Mouse (Mus musculus) midbrain, embryonic 16.5 days (tissue): ENCODE results near the gene Hist2h3b. TPM values are rescaled to one million over a fixed set of nuclear protein-coding genes. Genes with fewer than 3 reads are reported as not detected.
A peak's percentile ranks its signal among the peaks of the same experiment; 100 is the strongest.
"Not testable (repeated sequence)": the region's sequence is repeated elsewhere in the genome, so short reads cannot be mapped to it uniquely, and the experiment has no call there.

Source experiments
- ATAC-seq: fragments of 200-750 bp; cut with Nextera tagmentation; 2 replicates; pipeline ENCODE4 v1.8.0; 2017; ENCODE audit warnings: moderate TSS enrichment
- H3K27ac ChIP-seq: fragments of 300-500 bp; sonication (generic); 2 replicates; pipeline ENCODE4 v1.5.1; 2014; ENCODE audit warnings: mild to moderate bottlenecking, low read length, mixed read lengths
- H3K27me3 ChIP-seq: fragments of 300-500 bp; sonication (generic); 2 replicates; pipeline ENCODE4 v1.6.1; 2014; ENCODE audit warnings: low read depth, low read length, mixed read lengths; ENCODE audit not compliant: control insufficient read depth, insufficient read depth
- H3K36me3 ChIP-seq: fragments of 300-500 bp; sonication (generic); 2 replicates; pipeline ENCODE4 v1.6.1; 2014; ENCODE audit warnings: mild to moderate bottlenecking, low read length, moderate library complexity, mixed read lengths; ENCODE audit not compliant: control insufficient read depth, insufficient read depth
- H3K4me1 ChIP-seq: fragments of 300-500 bp; sonication (generic); 2 replicates; pipeline ENCODE4 v1.6.1; 2014; ENCODE audit warnings: mild to moderate bottlenecking, low read length, mixed read lengths; ENCODE audit not compliant: control insufficient read depth, insufficient read depth
- H3K4me2 ChIP-seq: fragments of 300-500 bp; sonication (generic); 2 replicates; pipeline ENCODE4 v1.6.1; 2014; ENCODE audit warnings: mild to moderate bottlenecking, low read length, mixed read lengths
- H3K4me3 ChIP-seq: fragments of 300-500 bp; sonication (generic); 2 replicates; pipeline ENCODE4 v1.5.1; 2014; ENCODE audit warnings: low read depth, mild to moderate bottlenecking, low read length, moderate library complexity, mixed read lengths
- H3K9ac ChIP-seq: fragments of 300-500 bp; sonication (generic); 2 replicates; pipeline ENCODE4 v1.6.1; 2014; ENCODE audit warnings: low read depth, low read length, mixed read lengths
- H3K9me3 ChIP-seq: fragments of 300-500 bp; sonication (generic); replicated peaks from 2 replicates; pipeline ENCODE4 v1.6.1; 2014; ENCODE audit warnings: mild to moderate bottlenecking, low read length, mixed read lengths; ENCODE audit not compliant: control insufficient read depth, poor library complexity, severe bottlenecking
- WGBS: fragments of 180-500 bp; shearing (Covaris S2); extraction: QIAGEN DNeasy Blood & Tissue Kit; methylation state at CpG from one replicate; pipeline ENCODE4 v1.1.7; 2014; 5-methylcytosine and 5-hydroxymethylcytosine counted together
- polyA plus RNA-seq: library from polyadenylated mRNA; unstranded; fragments of >200 nt; fragmentation: Nextera tagmentation; extraction: Ambion mirVana; gene quantifications from 2 replicates; pipeline ENCODE4 v1.2.1, GENCODE M21; 2015

The Hist2h3b gene
- 5.9 and 7.6 TPM in 2 replicates for polyA plus RNA-seq

GRCm38 (mm10) chr3:96268051-96268775 is at the start of gene Hist2h3b:
Hist2h3b (plus strand) TSS chr3:96268654.
- no peaks in the 10 kb centered on the region for H3K27me3 ChIP-seq
- H3K27ac ChIP-seq, result peak within 1 kb of the TSS; percentile 95
- H3K9ac ChIP-seq, result peak within 1 kb of the TSS; percentile 62
- peak within 1 kb of the TSS; percentile 93 for H3K4me2 ChIP-seq
- WGBS, result 24% methylated on average over 28 of the region's 30 CpGs
- peak within 1 kb of the TSS; percentile 59 for H3K4me3 ChIP-seq
- peak; percentile 56 for ATAC-seq
- no peaks in the 10 kb centered on the region for H3K9me3 ChIP-seq
- no peaks in the 10 kb centered on the region for H3K36me3 ChIP-seq
- H3K4me1 ChIP-seq, result peaks cover 12% of the 10 kb centered on the region; the same call in 1 of the 2 replicates

GRCm38 (mm10) chr3:96219191-96219641 is 49.2 kb upstream of the Hist2h3b start:
- Histone ChIP-seq H3K9ac (peak overlapping the region; percentile 61), H3K36me3 (no peaks in the 10 kb centered on the region), H3K27ac (peak overlapping the region; percentile 98), H3K27me3 (no peaks in the 10 kb centered on the region; the same call in 1 of the 2 replicates), H3K4me2 (peak overlapping the region; percentile 65), H3K4me1 (peaks cover 24% of the 10 kb centered on the region), H3K9me3 (no peaks in the 10 kb centered on the region), H3K4me3 (peak overlapping the region; percentile 67)
- WGBS, result 0% methylated on average over 12 of the region's 12 CpGs
- ATAC-seq, result peak; percentile 52

- Histone ChIP-seq H3K9ac (peak within 1 kb of the TSS; percentile 78), H3K4me3 (peak within 1 kb of the TSS; percentile 67), H3K27me3 (no peaks in the 10 kb centered on the region; the same call in 1 of the 2 replicates), H3K4me1 (peaks cover 25% of the 10 kb centered on the region), H3K36me3 (no peaks in the 10 kb centered on the region), H3K27ac (peak within 1 kb of the TSS; percentile 98), H3K9me3 (no peaks in the 10 kb centered on the region), H3K4me2 (peak within 1 kb of the TSS; percentile 65)
- under 1% methylated on average over 37 of the region's 37 CpGs for WGBS
- peak; percentile 94 for ATAC-seq
These were observed 48.8 kb upstream of the Hist2h3b start, which contains the start of the genes Bola1 and Hist2h2ab for GRCm38 (mm10) chr3:96219661-96220130. Bola1 (minus strand) TSS chr3:96219709. Hist2h2ab (plus strand) TSS chr3:96219865.

- H3K36me3 ChIP-seq, result not testable (repeated sequence)
These were observed 48.2 kb upstream of the Hist2h3b start for GRCm38 (mm10) chr3:96220131-96220764.

GRCm38 (mm10) chr3:96220765-96221639 is 47.5 kb upstream of the Hist2h3b start, which contains the start of the genes Hist2h2ac and Hist2h2be:
Hist2h2ac (minus strand) TSS chr3:96220880.
Hist2h2be (plus strand) TSS chr3:96221119.
- H3K9me3 ChIP-seq, result no peaks in the 10 kb centered on the region
- peak; percentile 82 for ATAC-seq
- H3K9ac ChIP-seq, result peak within 1 kb of the TSS; percentile 78
- peaks cover 25% of the 10 kb centered on the region for H3K4me1 ChIP-seq
- H3K4me2 ChIP-seq, result peak within 1 kb of the TSS; percentile 65
- WGBS, result under 1% methylated on average over 43 of the region's 43 CpGs
- no peaks in the 10 kb centered on the region for H3K27me3 ChIP-seq
- H3K36me3 ChIP-seq, result no peaks in the 10 kb centered on the region
- peak within 1 kb of the TSS; percentile 98 for H3K27ac ChIP-seq
- H3K4me3 ChIP-seq, result peak within 1 kb of the TSS; percentile 67

More at GRCm38 (mm10) chr3:96220131-96220764, 48.2 kb upstream of the Hist2h3b start:
- not testable (repeated sequence) for H3K27me3 ChIP-seq, H3K9me3 ChIP-seq
- ATAC-seq, result peak; percentile 9
- peak overlapping the region; percentile 65 for H3K4me2 ChIP-seq
- H3K9ac ChIP-seq, result peak overlapping the region; percentile 78
- WGBS, result under 1% methylated on average over 31 of the region's 47 CpGs
- H3K27ac ChIP-seq, result peak overlapping the region; percentile 98
- H3K4me1 ChIP-seq, result peaks cover 25% of the 10 kb centered on the region
- peak overlapping the region; percentile 67 for H3K4me3 ChIP-seq

- Histone ChIP-seq H3K27me3 (no peaks in the 10 kb centered on the region), H3K9me3 (no peaks in the 10 kb centered on the region), H3K4me1 (peaks cover 25% of the 10 kb centered on the region), H3K4me2 (peak overlapping the region; percentile 65), H3K4me3 (peak overlapping the region; percentile 67), H3K27ac (peak overlapping the region; percentile 98), H3K9ac (peak overlapping the region; percentile 78), H3K36me3 (no peaks in the 10 kb centered on the region)
- ATAC-seq, result no peak
- 9% methylated on average over 9 of the region's 9 CpGs for WGBS
These were observed 46.8 kb upstream of the Hist2h3b start for GRCm38 (mm10) chr3:96221640-96222038.

GRCm38 (mm10) chr3:96222774-96223173 is 45.7 kb upstream of the Hist2h3b start:
- H3K9ac ChIP-seq, result no peak overlapping the region
- H3K4me2 ChIP-seq, result peak overlapping the region; percentile 65; the same call in 1 of the 2 replicates
- no peaks in the 10 kb centered on the region for H3K36me3 ChIP-seq
- H3K4me1 ChIP-seq, result peaks cover 25% of the 10 kb centered on the region
- H3K27ac ChIP-seq, result no peak overlapping the region
- H3K9me3 ChIP-seq, result no peaks in the 10 kb centered on the region
- WGBS, result 85% methylated on average over 4 of the region's 4 CpGs
- H3K4me3 ChIP-seq, result no peak overlapping the region
- H3K27me3 ChIP-seq, result no peaks in the 10 kb centered on the region
- ATAC-seq, result no peak

GRCm38 (mm10) chr3:96225421-96225820 is 43.0 kb upstream of the Hist2h3b start:
- ATAC-seq, result no peak
- H3K9ac ChIP-seq, result no peak overlapping the region
- no peak overlapping the region for H3K4me2 ChIP-seq
- no peaks in the 10 kb centered on the region for H3K27me3 ChIP-seq
- no peaks in the 10 kb centered on the region for H3K9me3 ChIP-seq
- H3K27ac ChIP-seq, result no peak overlapping the region
- no peak overlapping the region for H3K4me3 ChIP-seq
- WGBS, result 9% methylated on average over 2 of the region's 2 CpGs
- peaks cover 18% of the 10 kb centered on the region for H3K4me1 ChIP-seq
- H3K36me3 ChIP-seq, result no peaks in the 10 kb centered on the region
